Mouse (Mus musculus) heart, embryonic 14.5 days (tissue): ENCODE measurements around the gene Mmp27. TPM values are rescaled to one million over a fixed set of nuclear protein-coding genes. Genes with fewer than 3 reads are reported as not detected.

ENCODE experiments used
- ATAC-seq: fragments of 200-750 bp; cut with Nextera tagmentation; 2 replicates; pipeline ENCODE4 v1.8.0; 2017; ENCODE audit warnings: low read depth, moderate TSS enrichment; ENCODE audit not compliant: insufficient number of reproducible peaks, insufficient read depth, low FRiP score
- H3K27ac ChIP-seq, 2 experiments: fragments of 200-500 bp in 1 of 2; fragments of 300-500 bp in 1 of 2; sonication (generic) in 1 of 2; replicated peaks in 1 of 2; 2 replicates each; pipeline ENCODE4 v1.5.1; 2012 to 2014; ENCODE audit warnings: low read depth in 2 of 2, low read length in 2 of 2, control low read depth in 1 of 2, mild to moderate bottlenecking in 1 of 2, mixed read lengths in 1 of 2; ENCODE audit not compliant: control insufficient read depth in 1 of 2, insufficient read depth in 1 of 2
- H3K27me3 ChIP-seq: fragments of 300-500 bp; sonication (generic); 2 replicates; pipeline ENCODE4 v1.6.1; 2014; ENCODE audit warnings: mild to moderate bottlenecking, low read length, control low read depth; ENCODE audit not compliant: control insufficient read depth, insufficient read depth
- H3K36me3 ChIP-seq: fragments of 300-500 bp; sonication (generic); 2 replicates; pipeline ENCODE4 v1.6.1; 2014; ENCODE audit warnings: mild to moderate bottlenecking, control low read depth, low read length, mixed read lengths; ENCODE audit not compliant: control insufficient read depth, insufficient read depth
- H3K4me1 ChIP-seq, 2 experiments: fragments of 200-500 bp in 1 of 2; fragments of 300-500 bp in 1 of 2; sonication (generic) in 1 of 2; 2 replicates each; pipeline ENCODE4 v1.6.1; 2012 to 2014; ENCODE audit warnings: low read length in 2 of 2, control low read depth in 1 of 2, mixed read lengths in 1 of 2; ENCODE audit not compliant: control insufficient read depth in 2 of 2, insufficient read depth in 2 of 2
- H3K4me2 ChIP-seq: fragments of 300-500 bp; sonication (generic); 2 replicates; pipeline ENCODE4 v1.6.1; 2014; ENCODE audit warnings: mild to moderate bottlenecking, low read length
- H3K4me3 ChIP-seq, 2 experiments: fragments of 200-500 bp in 1 of 2; fragments of 300-500 bp in 1 of 2; sonication (generic) in 1 of 2; 2 replicates each; pipeline ENCODE4 v1.5.1; 2012 to 2014; ENCODE audit warnings: low read length in 2 of 2, mild to moderate bottlenecking in 2 of 2, control low read depth in 1 of 2, low read depth in 1 of 2, moderate library complexity in 1 of 2; ENCODE audit not compliant: control insufficient read depth in 1 of 2, insufficient read depth in 1 of 2
- H3K9ac ChIP-seq: fragments of 300-500 bp; sonication (generic); 2 replicates; pipeline ENCODE4 v1.6.1; 2014; ENCODE audit warnings: mild to moderate bottlenecking, low read length
- H3K9me3 ChIP-seq: fragments of 300-500 bp; sonication (generic); 2 replicates; pipeline ENCODE4 v1.6.1; 2016; ENCODE audit warnings: low read length, control low read depth; ENCODE audit not compliant: control insufficient read depth
- WGBS: fragments of 180-500 bp; shearing (Covaris S2); extraction: QIAGEN DNeasy Blood & Tissue Kit; methylation state at CpG from one replicate; pipeline ENCODE4 v1.1.7; 2014; 5-methylcytosine and 5-hydroxymethylcytosine counted together
- polyA plus RNA-seq: library from polyadenylated mRNA; unstranded; fragments of >200 nt; fragmentation: Nextera tagmentation; extraction: Ambion mirVana; gene quantifications from 2 replicates; pipeline ENCODE4 v1.2.1, GENCODE M21; 2014

Mmp27 gene
- polyA plus RNA-seq, 1 experiment from 2014 or later = not detected

DNA sequence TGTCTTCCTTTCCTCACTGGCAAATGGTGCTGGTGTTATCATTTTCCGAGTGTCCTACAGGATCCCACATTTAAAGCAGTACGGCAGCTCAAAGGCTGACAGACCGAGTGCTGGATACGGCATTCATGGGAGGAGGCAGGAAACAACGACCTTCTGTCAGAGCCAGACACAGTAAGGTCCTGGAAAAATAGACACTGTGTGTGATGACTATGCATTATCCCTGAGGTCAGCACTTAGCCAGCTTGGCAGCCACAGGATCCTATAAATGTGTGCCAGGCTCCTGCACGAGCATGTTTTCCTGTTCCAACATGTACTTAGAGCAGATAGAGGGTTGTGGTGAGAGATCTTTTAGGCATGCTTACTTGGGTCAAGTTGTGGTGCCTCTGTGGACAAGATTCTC is 32.8 kb downstream of the Mmp27 start:
- Histone ChIP-seq H3K27ac (no peak overlapping the region), H3K27me3 (no peaks in the 10 kb centered on the region), H3K9ac (no peak overlapping the region), H3K36me3 (no peaks in the 10 kb centered on the region), H3K9me3 (no peaks in the 10 kb centered on the region), H3K4me1 (no peaks in the 10 kb centered on the region), H3K4me3 (no peak overlapping the region), H3K4me2 (no peak overlapping the region)
- WGBS = 50% methylated on average over 6 of the region's 6 CpGs
- no peak for ATAC-seq

DNA sequence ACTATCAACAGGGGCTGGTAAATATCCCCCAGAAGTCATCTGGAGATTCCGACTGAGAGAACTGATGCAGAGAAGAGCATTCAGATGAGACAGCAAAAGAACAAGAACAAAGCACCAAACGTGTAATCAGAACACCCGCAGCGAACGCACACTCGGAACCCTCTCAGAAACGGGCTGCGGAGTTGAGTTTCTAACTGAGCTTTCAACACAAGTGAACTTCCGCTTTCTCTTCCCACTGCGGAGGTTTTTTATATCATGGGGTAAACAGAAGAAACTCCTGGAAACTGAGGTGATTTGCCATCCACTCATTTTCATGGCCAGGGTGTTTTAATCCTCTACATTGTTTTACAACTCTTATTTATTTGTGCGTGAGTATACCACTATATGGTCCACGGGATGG is 34.4 kb downstream of the Mmp27 start:
- no peaks in the 10 kb centered on the region for H3K27me3 ChIP-seq
- H3K4me1 ChIP-seq = no peaks in the 10 kb centered on the region
- no peak overlapping the region for H3K9ac ChIP-seq
- H3K27ac ChIP-seq = no peak overlapping the region
- no peak overlapping the region for H3K4me3 ChIP-seq
- ATAC-seq = no peak
- H3K4me2 ChIP-seq = no peak overlapping the region
- H3K9me3 ChIP-seq = no peaks in the 10 kb centered on the region; the same call in 1 of the 2 replicates
- WGBS = 82% methylated on average over 12 of the region's 12 CpGs
- no peaks in the 10 kb centered on the region for H3K36me3 ChIP-seq

DNA sequence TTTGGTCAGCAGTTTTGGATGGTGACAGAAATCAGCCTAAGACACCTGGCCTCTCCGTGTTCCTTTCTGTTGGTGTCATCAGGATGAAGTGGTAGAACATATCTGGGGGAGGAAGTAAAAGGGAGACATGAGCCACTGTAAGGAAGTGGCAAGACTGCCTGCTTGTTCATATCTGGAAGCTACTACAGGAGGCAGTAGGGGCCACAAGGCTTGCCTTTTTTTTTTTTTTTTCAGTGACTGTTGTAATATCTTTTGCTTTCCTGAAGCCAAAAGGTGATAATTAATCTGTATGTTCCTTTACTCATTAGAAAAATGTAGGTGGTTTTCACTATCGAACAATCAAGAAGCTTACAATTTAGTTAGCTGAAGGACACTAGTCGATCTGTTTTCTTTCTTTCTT is 51.4 kb downstream of the Mmp27 start:
- Histone ChIP-seq H3K9me3 (no peaks in the 10 kb centered on the region), H3K27ac (no peak overlapping the region), H3K4me1 (0 out of 4 replicates have a peak, but pooled peaks cover 0 to 2% of the 10 kb centered on the region in 2 experiments), H3K4me3 (no peak overlapping the region), H3K9ac (no peak overlapping the region), H3K36me3 (no peaks in the 10 kb centered on the region), H3K4me2 (no peak overlapping the region), H3K27me3 (no peaks in the 10 kb centered on the region)
- WGBS = 71% methylated on average over 3 of the region's 3 CpGs
- ATAC-seq = no peak

DNA sequence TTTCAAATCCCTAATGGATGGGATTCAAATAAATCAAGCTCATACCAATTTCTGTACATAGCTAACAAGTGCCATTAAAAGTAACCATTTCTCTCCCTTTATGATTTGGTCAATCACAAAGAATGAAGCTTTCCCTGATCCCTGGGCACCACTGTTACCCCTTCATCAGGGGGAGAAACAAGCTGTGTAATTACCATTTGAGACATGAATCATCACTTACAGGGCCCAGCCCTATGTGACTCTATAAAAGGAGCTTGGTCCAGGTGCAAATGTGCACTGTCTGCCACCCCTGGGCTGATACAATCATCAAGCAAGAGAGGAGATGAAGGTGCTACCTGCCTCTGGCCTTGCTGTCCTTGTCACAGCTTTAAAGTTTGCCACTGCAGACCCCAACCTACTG is 56.7 kb downstream of the Mmp27 start, which contains the start of gene Mmp20:
TSS of gene Mmp20 (plus strand) at position 301 of the 400 bp plus-strand sequence.
- no peaks in the 10 kb centered on the region for H3K9me3 ChIP-seq
- no peak within 1 kb of the TSS for H3K4me2 ChIP-seq
- H3K9ac ChIP-seq = no peak within 1 kb of the TSS
- no peaks in the 10 kb centered on the region for H3K36me3 ChIP-seq
- no peak within 1 kb of the TSS for H3K27ac ChIP-seq
- no peaks in the 10 kb centered on the region for H3K27me3 ChIP-seq
- H3K4me3 ChIP-seq = no peak within 1 kb of the TSS
- no peaks in the 10 kb centered on the region for H3K4me1 ChIP-seq
- no peak for ATAC-seq

Other genes with a start within 250 kb of the Mmp27 start
- gene Mmp12, start 227.0 kb upstream of the Mmp27 start, polyA plus RNA-seq = 0.39 and 1.8 TPM in 2 replicates
- not detected in 2 replicates for gene Mmp1b, start 183.3 kb upstream of the Mmp27 start, polyA plus RNA-seq
- gene Mmp3, start 125.6 kb upstream of the Mmp27 start, polyA plus RNA-seq = not detected in 2 replicates
- gene Mmp10, start 69.0 kb upstream of the Mmp27 start, polyA plus RNA-seq = not detected in 2 replicates
- 0.14 and 0.24 TPM in 2 replicates for gene Mmp8, start 12.9 kb upstream of the Mmp27 start, polyA plus RNA-seq
- gene Mmp20, start 56.8 kb downstream of the Mmp27 start, polyA plus RNA-seq = not detected in 2 replicates
- gene Mmp7, start 120.7 kb downstream of the Mmp27 start, polyA plus RNA-seq = not detected in 2 replicates
- gene Tmem123, start 192.6 kb downstream of the Mmp27 start, polyA plus RNA-seq = 107 TPM in 2 replicates